Mouse (Mus musculus): ENCODE measurements at regions not wholly inside any gene's neighbourhood (a gene's known extent, or its start where the extent isn't known, plus 50 kb on each side); places are given as distances from the start of the nearest gene placed in this dataset.

- no peak for DNase-seq (ENCODE audit: low read depth, low spot score)
Observed at GRCm38 (mm10) chr2:77358176-77358575, 77.8 kb upstream of the Sestd1 start.

GRCm38 (mm10) chr2:77356798-77357197, 76.4 kb upstream of the Sestd1 start:
- no peak for DNase-seq (ENCODE audit: low read depth, low spot score)

GRCm38 (mm10) chr2:77351987-77352628, 71.7 kb upstream of the Sestd1 start:
- no peak for DNase-seq (ENCODE audit: low read depth, low spot score)

GRCm38 (mm10) chr2:77347027-77347426, 66.6 kb upstream of the Sestd1 start:
- DNase-seq (ENCODE audit: low read depth, low spot score): no peak

- no peak for DNase-seq (ENCODE audit: low read depth, low spot score)
Observed at GRCm38 (mm10) chr2:77343736-77344440, 63.5 kb upstream of the Sestd1 start.

GRCm38 (mm10) chr2:77342416-77342815, 62.0 kb upstream of the Sestd1 start:
- peak; percentile 43 for DNase-seq (ENCODE audit: low read depth, low spot score)

- peak; percentile 85 for DNase-seq (ENCODE audit: low read depth, low spot score)
Observed at GRCm38 (mm10) chr2:77341575-77342332, 61.4 kb upstream of the Sestd1 start.

GRCm38 (mm10) chr2:77340076-77340475, 59.7 kb upstream of the Sestd1 start:
- no peak for DNase-seq (ENCODE audit: low read depth, low spot score)

- DNase-seq (ENCODE audit: low read depth, low spot score): no peak
Observed at GRCm38 (mm10) chr2:77337786-77338406, 57.5 kb upstream of the Sestd1 start.

- no peak for DNase-seq (ENCODE audit: low read depth, low spot score)
Observed at GRCm38 (mm10) chr2:77337318-77337717, 56.9 kb upstream of the Sestd1 start.

- DNase-seq (ENCODE audit: low read depth, low spot score): no peak
Observed at GRCm38 (mm10) chr2:77336810-77337209, 56.4 kb upstream of the Sestd1 start.

GRCm38 (mm10) chr2:77334706-77335105, 54.3 kb upstream of the Sestd1 start:
- DNase-seq (ENCODE audit: low read depth, low spot score): no peak

- no peak for DNase-seq (ENCODE audit: low read depth, low spot score)
Observed at GRCm38 (mm10) chr2:77333394-77334079, 53.1 kb upstream of the Sestd1 start.

All from retina, postnatal 7 days (tissue).